In genomic region chr5:142509141-142510060, GRCm38 (mm10) we compare ENCODE assay signal across 8 mouse cellular contexts. TPM values are rescaled to one million over a fixed set of nuclear protein-coding genes. Genes with fewer than 3 reads are reported as not detected.
A peak's percentile ranks its signal among the peaks of the same experiment; 100 is the strongest.
DNase-seq lines count a peak whose midpoint lies in the region; ATAC-seq and TF ChIP-seq lines count a peak whose summit lies in the region.

No protein-coding gene starts in this region.

- peak; percentile 83 to 84 for DNase-seq in cerebellum, adult 18-20 months
- DNase-seq in lung, adult 2 months, result peak; percentile 40
- no peak for DNase-seq in thymus, postnatal 0 days (ENCODE audit: low spot score)
- no peak for DNase-seq in liver
- DNase-seq in left cerebral cortex, adult 8-10 months (ENCODE audit: low spot score in 2 of 2), result no peak
- DNase-seq in Muller cell, postnatal 12 days (ENCODE audit: inconsistent ontology term), result no peak

- H3K27me3 ChIP-seq in E14TG2a.4 (ENCODE audit: insufficient read depth, low read length), result no peaks in the 10 kb centered on the region
- H3K27me3 ChIP-seq in heart, embryonic 13.5 days (replicated peaks), result peaks cover 5% of the 10 kb centered on the region; the same call in 1 of the 2 replicates

- TF ChIP-seq POLR2A in lung, adult 2 months (IDR thresholded peaks at IDR 0.05; ENCODE audit: borderline replicate concordance, extremely low read depth, low read depth, low read length), result no peak

- 28% methylated on average over 15 of the region's 15 CpGs for WGBS in heart, embryonic 13.5 days
- 30% methylated on average over 15 of the region's 15 CpGs for WGBS in lung, adult 2 months

- no peak for TF ChIP-seq CTCF in E14TG2a.4 (conservative IDR thresholded peaks at IDR 0.05; ENCODE audit: low read length)
- no peak for TF ChIP-seq CTCF in lung, adult 2 months (IDR thresholded peaks at IDR 0.05; ENCODE audit: insufficient read depth, low read length)

- H3K27ac ChIP-seq in heart, embryonic 13.5 days (replicated peaks), result peak overlapping the region; percentile 46; the same call in 1 of the 2 replicates

- H3K9me3 ChIP-seq in E14TG2a.4 (ENCODE audit: low read length), result no peaks in the 10 kb centered on the region
- no peaks in the 10 kb centered on the region for H3K9me3 ChIP-seq in heart, embryonic 13.5 days

- peak overlapping the region; percentile 55 for H3K4me2 ChIP-seq in heart, embryonic 13.5 days

- H3K36me3 ChIP-seq in E14TG2a.4 (ENCODE audit: insufficient read depth, low read length), result peaks cover 23% of the 10 kb centered on the region
- H3K36me3 ChIP-seq in heart, embryonic 13.5 days, result peaks cover 7% of the 10 kb centered on the region

- H3K9ac ChIP-seq in heart, embryonic 13.5 days, result peak overlapping the region; percentile 20; the same call in 1 of the 2 replicates

- peak overlapping the region; percentile 63 for H3K4me3 ChIP-seq in E14TG2a.4 (replicated peaks; ENCODE audit: low read length)
- H3K4me3 ChIP-seq in heart, embryonic 13.5 days, result no peak overlapping the region
- no peak overlapping the region for H3K4me3 ChIP-seq in lung, adult 2 months (replicated peaks; ENCODE audit: extremely low read depth, low read depth, low read length)

- ATAC-seq in heart, embryonic 13.5 days (ENCODE audit: extremely low read depth, insufficient number of reproducible peaks, low FRiP score, low TSS enrichment), result no peak

- peaks cover 45% of the 10 kb centered on the region for H3K4me1 ChIP-seq in E14TG2a.4 (replicated peaks; ENCODE audit: low read depth, low read length)
- H3K4me1 ChIP-seq in heart, embryonic 13.5 days, result peaks cover 26% of the 10 kb centered on the region
- peaks cover 6% of the 10 kb centered on the region for H3K4me1 ChIP-seq in lung, adult 2 months (ENCODE audit: control insufficient read depth, insufficient read depth, low read length)

RNA-seq across cellular contexts. Expression of gene Papolb, which starts 20.5 kb away (rescaled TPM):
- polyA plus RNA-seq in heart, embryonic 13.5 days (2015; fragmentation: Nextera tagmentation; extraction: Ambion mirVana), result 0.12 and 0.17 TPM in 2 replicates
- polyA plus RNA-seq in lung, adult 2 months (2012; rRNA removed), result 0.10 and 0.14 TPM in 2 replicates
- not detected in 2 replicates for polyA plus RNA-seq in thymus, postnatal 0 days (2015; fragmentation: Nextera tagmentation; extraction: Ambion mirVana)
- total RNA-seq in left cerebral cortex, adult 8-10 months (2022), result under 1 TPM; 0.58 to 0.81 (median 0.66) TPM

RNA-seq across cellular contexts. Expression of gene Radil, which starts 41.5 kb away (rescaled TPM):
- polyA plus RNA-seq in heart, embryonic 13.5 days (2015; fragmentation: Nextera tagmentation; extraction: Ambion mirVana), result 9.6 and 10.7 TPM in 2 replicates
- 36.0 and 40.6 TPM in 2 replicates for polyA plus RNA-seq in lung, adult 2 months (2012; rRNA removed)
- 0.39 and 0.44 TPM in 2 replicates for polyA plus RNA-seq in thymus, postnatal 0 days (2015; fragmentation: Nextera tagmentation; extraction: Ambion mirVana)
- 10 to 100 TPM; 15.1 to 24.0 (median 17.9) TPM for total RNA-seq in left cerebral cortex, adult 8-10 months (2022)

RNA-seq across cellular contexts. Expression of gene Ap5z1, which starts 45.7 kb away (rescaled TPM):
- polyA plus RNA-seq in heart, embryonic 13.5 days (2015; fragmentation: Nextera tagmentation; extraction: Ambion mirVana), result 6.9 and 7.4 TPM in 2 replicates
- 50.6 and 66.2 TPM in 2 replicates for polyA plus RNA-seq in lung, adult 2 months (2012; rRNA removed)
- polyA plus RNA-seq in thymus, postnatal 0 days (2015; fragmentation: Nextera tagmentation; extraction: Ambion mirVana), result 8.1 and 9.3 TPM in 2 replicates
- 10 to 100 TPM; 20.1 to 25.6 (median 25.1) TPM for total RNA-seq in left cerebral cortex, adult 8-10 months (2022)

Comparison
In these comparisons a context has a peak if more than half of its experiments do, and no peak if none do; other contexts are left out.
1. DNase-seq: peak in cerebellum, adult 18-20 months (2 of 2) and lung, adult 2 months (single experiment); none in thymus, postnatal 0 days (single experiment), liver (single experiment), left cerebral cortex, adult 8-10 months (0 of 2) and Muller cell, postnatal 12 days (single experiment).